ENCODE assay signal across 31 mouse cellular contexts in the genomic region with DNA sequence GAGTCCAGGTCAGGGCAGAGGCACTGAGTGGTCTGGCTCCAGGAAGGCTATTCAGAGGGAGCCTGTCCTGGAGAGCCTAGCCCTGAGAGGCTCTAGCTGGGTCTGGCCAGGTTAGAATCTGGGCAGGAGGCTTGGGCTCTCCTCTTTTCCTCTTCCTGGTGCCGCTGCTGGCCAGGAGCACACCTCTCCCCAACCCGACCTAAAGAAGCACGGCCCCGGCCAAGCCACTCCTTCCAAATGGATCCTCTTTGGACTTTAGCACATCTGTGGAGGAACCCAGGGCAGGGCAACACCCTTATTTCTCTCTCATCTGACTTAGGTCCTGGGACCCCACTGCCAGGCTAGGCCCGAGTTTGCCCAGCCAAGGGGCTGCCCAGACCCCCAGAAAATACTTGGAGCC. TPM values are rescaled to one million over a fixed set of nuclear protein-coding genes. Genes with fewer than 3 reads are reported as not detected.
A peak's percentile ranks its signal among the peaks of the same experiment; 100 is the strongest.
DNase-seq lines count a peak whose midpoint lies in the region; ATAC-seq and TF ChIP-seq lines count a peak whose summit lies in the region.
"Had no signal": no experiment of that assay in that cellular context is flagged by ENCODE, and none has a peak within 500 bp of the region (broad histone marks: within the 10 kb centered on the region; RNA-seq: fewer than 3 reads in every experiment).

No protein-coding gene starts in this region.

- no peaks in the 10 kb centered on the region for H3K9me3 ChIP-seq in intestine, embryonic 16.5 days (ENCODE audit: control insufficient read depth, low read length)
- H3K9me3 ChIP-seq in stomach, postnatal 0 days (ENCODE audit: control insufficient read depth, low read length) = no peaks in the 10 kb centered on the region
- H3K9me3 ChIP-seq: embryonic facial prominence, embryonic 13.5 days; forebrain, embryonic 13.5 days; heart, embryonic 12.5 days; heart, embryonic 15.5 days had no signal

- TF ChIP-seq CTCF in stomach, postnatal 0 days (IDR thresholded peaks at IDR 0.05; ENCODE audit: low read depth) = no peak

- H3K36me3 ChIP-seq in intestine, embryonic 16.5 days (ENCODE audit: control insufficient read depth, insufficient read depth, low read length) = no peaks in the 10 kb centered on the region
- no peaks in the 10 kb centered on the region for H3K36me3 ChIP-seq in stomach, postnatal 0 days (ENCODE audit: control insufficient read depth, insufficient read depth, low read length)
- H3K36me3 ChIP-seq: G1E; heart, embryonic 12.5 days; heart, embryonic 15.5 days had no signal

- no peak overlapping the region for H3K9ac ChIP-seq in intestine, embryonic 16.5 days (ENCODE audit: low read depth, low read length)
- H3K9ac ChIP-seq in stomach, postnatal 0 days (ENCODE audit: low read length) = no peak overlapping the region
- H3K9ac ChIP-seq: embryonic facial prominence, embryonic 13.5 days; forebrain, embryonic 13.5 days; heart, embryonic 12.5 days; heart, embryonic 15.5 days; hindbrain, embryonic 14.5 days had no signal

- no peak for TF ChIP-seq EP300 in stomach, postnatal 0 days (optimal IDR thresholded peaks at IDR 0.05)

- H3K4me2 ChIP-seq in intestine, embryonic 16.5 days (ENCODE audit: low read depth, low read length) = peak overlapping the region; percentile 22
- no peak overlapping the region for H3K4me2 ChIP-seq in stomach, postnatal 0 days (replicated peaks; ENCODE audit: low read depth)
- H3K4me2 ChIP-seq: embryonic facial prominence, embryonic 13.5 days; forebrain, embryonic 13.5 days; heart, embryonic 12.5 days; heart, embryonic 15.5 days; hindbrain, embryonic 14.5 days had no signal

- peak; percentile 16 for DNase-seq in cerebellum, adult 8-10 months
- peak; percentile 79 for DNase-seq in heart, adult 11 months
- no peak for DNase-seq in heart, postnatal 14 days
- DNase-seq in stomach, postnatal 0 days (ENCODE audit: low spot score) = no peak
- DNase-seq in liver = no peak
- DNase-seq: adrenal gland, postnatal 10 days; adrenal gland, postnatal 36 days; B cell, adult 2 months; cerebellum, adult 11 months; cerebellum, postnatal 14 days; embryo, embryonic 11 days; gastrocnemius, adult 2 months; gastrocnemius, postnatal 14 days; heart, adult 18-20 months; heart, postnatal 10 days; heart, postnatal 4 days; kidney, adult 2 months had no signal

- no peak overlapping the region for H3K27ac ChIP-seq in intestine, embryonic 16.5 days (ENCODE audit: low read length)
- H3K27ac ChIP-seq in stomach, postnatal 0 days (replicated peaks) = no peak overlapping the region
- H3K27ac ChIP-seq: embryonic facial prominence, embryonic 10.5 days; embryonic facial prominence, embryonic 13.5 days; forebrain, embryonic 13.5 days; gastrocnemius, adult 2 months; heart, embryonic 15.5 days; hindbrain, embryonic 14.5 days; hindbrain, postnatal 0 days had no signal

- intact Hi-C loops in heart, postnatal 14 days (cut with DNase I) = no loop called here

- WGBS in intestine, embryonic 16.5 days = 59% methylated on average over 5 of the region's 5 CpGs
- 74% methylated on average over 5 of the region's 5 CpGs for WGBS in stomach, postnatal 0 days

- H3K4me3 ChIP-seq in intestine, embryonic 16.5 days (ENCODE audit: low read length) = no peak overlapping the region
- no peak overlapping the region for H3K4me3 ChIP-seq in stomach, postnatal 0 days (ENCODE audit: low read depth, low read length)
- H3K4me3 ChIP-seq: embryonic facial prominence, embryonic 10.5 days; embryonic facial prominence, embryonic 13.5 days; erythroblast, embryonic 14.5 days; forebrain, embryonic 13.5 days; gastrocnemius, adult 2 months; heart, embryonic 12.5 days; heart, embryonic 15.5 days had no signal

- no peaks in the 10 kb centered on the region for H3K27me3 ChIP-seq in intestine, embryonic 16.5 days (replicated peaks; ENCODE audit: control insufficient read depth, insufficient read depth, low read length)
- H3K27me3 ChIP-seq in stomach, postnatal 0 days (ENCODE audit: control insufficient read depth, insufficient read depth, low read length) = no peaks in the 10 kb centered on the region
- H3K27me3 ChIP-seq: CH12.LX; forebrain, embryonic 13.5 days had no signal

- ATAC-seq in cerebellum, adult (ENCODE audit: insufficient number of reproducible peaks, low FRiP score, low TSS enrichment) = no peak
- peak; percentile 77 for ATAC-seq in intestine, embryonic 16.5 days
- ATAC-seq in stomach, postnatal 0 days (ENCODE audit: low FRiP score, low TSS enrichment) = peak; percentile 44; the same call in 1 of the 2 replicates
- ATAC-seq: forebrain, embryonic 13.5 days; forebrain, embryonic 16.5 days; hindbrain, postnatal 0 days; Patski had no signal

- peaks cover 15% of the 10 kb centered on the region for H3K4me1 ChIP-seq in intestine, embryonic 16.5 days (ENCODE audit: control insufficient read depth, insufficient read depth, low read length)
- H3K4me1 ChIP-seq in stomach, postnatal 0 days (replicated peaks; ENCODE audit: control insufficient read depth, insufficient read depth) = no peaks in the 10 kb centered on the region

RNA-seq across cellular contexts. Expression of gene Cplx2, which starts 9.3 kb away (rescaled TPM):
- 1 to 10 TPM; 4.5 to 5.1 TPM for total RNA-seq in heart, postnatal 14 days (2021)
- 4.1 and 5.1 TPM in 2 replicates for polyA plus RNA-seq in intestine, embryonic 16.5 days (2015; fragmentation: Nextera tagmentation; extraction: Ambion mirVana)
- 1.8 and 1.9 TPM in 2 replicates for polyA plus RNA-seq in stomach, postnatal 0 days (2015; fragmentation: Nextera tagmentation; extraction: Ambion mirVana)
- total RNA-seq: G1E had no signal
- polyA plus RNA-seq: G1E had no signal

Comparison
In these comparisons a context has a peak if more than half of its experiments do, and no peak if none do; other contexts are left out.
1. DNase-seq: peak in cerebellum, adult 8-10 months (single experiment) and heart, adult 11 months (single experiment); none in heart, postnatal 14 days (0 of 2), stomach, postnatal 0 days (single experiment) and liver (single experiment).